ENCODE assay signal across 29 mouse cellular contexts in genomic region chr5:39423720-39424119, GRCm38 (mm10).
"Had no signal": no experiment of that assay in that cellular context is flagged by ENCODE, and none has a peak within 500 bp of the region (broad histone marks: within the 10 kb centered on the region; RNA-seq: fewer than 3 reads in every experiment).

No protein-coding gene starts in this region.

- H3K9me3 ChIP-seq: embryonic facial prominence, embryonic 10.5 days; embryonic facial prominence, embryonic 12.5 days; embryonic facial prominence, embryonic 13.5 days; embryonic facial prominence, embryonic 15.5 days; forebrain, embryonic 10.5 days; forebrain, embryonic 12.5 days; forebrain, embryonic 13.5 days; forebrain, embryonic 15.5 days had no signal

- DNase-seq: cerebellum, adult 2 months; cerebellum, adult 8-10 months; cerebellum, adult 9-10 months; cerebellum, adult 9-11 months; cerebellum, postnatal 10 days; cerebellum, postnatal 14 days; cerebellum, postnatal 25 days; cerebellum, postnatal 36 days; embryo, embryonic 11 days; forebrain, postnatal 0 days; gastrocnemius, adult 2 months; gastrocnemius, postnatal 10 days; gastrocnemius, postnatal 14 days; gastrocnemius, postnatal 25 days; gastrocnemius, postnatal 36 days; heart, adult 11 months; heart, adult 18-20 months; heart, adult 2 months had no signal

- H3K36me3 ChIP-seq: embryonic facial prominence, embryonic 10.5 days; embryonic facial prominence, embryonic 12.5 days; embryonic facial prominence, embryonic 13.5 days; embryonic facial prominence, embryonic 15.5 days; forebrain, embryonic 10.5 days; forebrain, embryonic 12.5 days; forebrain, embryonic 15.5 days had no signal

- H3K27me3 ChIP-seq: embryonic facial prominence, embryonic 12.5 days; embryonic facial prominence, embryonic 13.5 days; embryonic facial prominence, embryonic 15.5 days; forebrain, embryonic 12.5 days; forebrain, embryonic 13.5 days; forebrain, embryonic 15.5 days had no signal

- H3K4me3 ChIP-seq: embryonic facial prominence, embryonic 10.5 days; embryonic facial prominence, embryonic 12.5 days; embryonic facial prominence, embryonic 13.5 days; embryonic facial prominence, embryonic 15.5 days; erythroblast, embryonic 14.5 days; forebrain, embryonic 10.5 days; forebrain, embryonic 12.5 days; forebrain, embryonic 13.5 days; forebrain, embryonic 15.5 days; gastrocnemius, adult 2 months; heart, adult 2 months had no signal

- ATAC-seq: forebrain, embryonic 13.5 days; forebrain, embryonic 14.5 days; forebrain, embryonic 15.5 days; forebrain, embryonic 16.5 days; forebrain, postnatal 0 days had no signal

- H3K27ac ChIP-seq: embryonic facial prominence, embryonic 10.5 days; embryonic facial prominence, embryonic 12.5 days; embryonic facial prominence, embryonic 13.5 days; embryonic facial prominence, embryonic 15.5 days; forebrain, embryonic 10.5 days; forebrain, embryonic 12.5 days; forebrain, embryonic 13.5 days; forebrain, embryonic 15.5 days; gastrocnemius, adult 2 months; heart, adult 2 months had no signal

- H3K4me2 ChIP-seq: embryonic facial prominence, embryonic 12.5 days; embryonic facial prominence, embryonic 13.5 days; embryonic facial prominence, embryonic 15.5 days; forebrain, embryonic 12.5 days; forebrain, embryonic 13.5 days; forebrain, embryonic 15.5 days had no signal

- H3K4me1 ChIP-seq: embryonic facial prominence, embryonic 10.5 days; embryonic facial prominence, embryonic 12.5 days; embryonic facial prominence, embryonic 13.5 days; embryonic facial prominence, embryonic 15.5 days; forebrain, embryonic 15.5 days had no signal

- H3K9ac ChIP-seq: embryonic facial prominence, embryonic 12.5 days; embryonic facial prominence, embryonic 13.5 days; embryonic facial prominence, embryonic 15.5 days; forebrain, embryonic 12.5 days; forebrain, embryonic 13.5 days; forebrain, embryonic 15.5 days; forebrain, postnatal 0 days had no signal
